Mouse (Mus musculus) right cerebral cortex, postnatal 10 days (tissue): ENCODE measurements around the gene Miox.

Experiments used
- DNase-seq, 2 experiments: peaks; one replicate each; pipeline ENCODE4 v3.0.0; 2021; ENCODE audit warnings: low spot score in 2 of 2

Gene Miox

GRCm38 (mm10) chr15:89316146-89316545 is 18.1 kb upstream of the Miox start:
- peak in 1 of 2 experiments; percentile 23 for DNase-seq

- DNase-seq = no peak
Observed at GRCm38 (mm10) chr15:89321264-89321663, 12.9 kb upstream of the Miox start.

- DNase-seq = no peak
Observed at GRCm38 (mm10) chr15:89322670-89323522, 11.3 kb upstream of the Miox start, which contains the start of gene Adm2. TSS of gene Adm2 (plus strand) at chr15:89322720.

- no peak for DNase-seq
Observed at GRCm38 (mm10) chr15:89323656-89324055, 10.5 kb upstream of the Miox start.

GRCm38 (mm10) chr15:89326441-89326840 is 7.8 kb upstream of the Miox start:
- DNase-seq = no peak

- no peak for DNase-seq
Observed at GRCm38 (mm10) chr15:89334774-89335537, 758 bp downstream of the Miox start.

- no peak for DNase-seq
Observed at GRCm38 (mm10) chr15:89336422-89336821, 2.2 kb downstream of the Miox start.

GRCm38 (mm10) chr15:89339696-89340095 is 5.5 kb downstream of the Miox start:
- DNase-seq = no peak

- DNase-seq = no peak
Observed at GRCm38 (mm10) chr15:89340136-89340535, 5.9 kb downstream of the Miox start.

GRCm38 (mm10) chr15:89341678-89342077 is 7.5 kb downstream of the Miox start:
- no peak for DNase-seq

- no peak for DNase-seq
Observed at GRCm38 (mm10) chr15:89343325-89343724, 9.1 kb downstream of the Miox start.

- no peak for DNase-seq
Observed at GRCm38 (mm10) chr15:89350447-89350846, 16.2 kb downstream of the Miox start.

GRCm38 (mm10) chr15:89351302-89351701 is 17.1 kb downstream of the Miox start:
- DNase-seq = no peak

GRCm38 (mm10) chr15:89352054-89352453 is 17.9 kb downstream of the Miox start:
- no peak for DNase-seq

- DNase-seq = no peak
Observed at GRCm38 (mm10) chr15:89352795-89353194, 18.6 kb downstream of the Miox start.

GRCm38 (mm10) chr15:89353837-89354236 is 19.6 kb downstream of the Miox start:
- peak in 1 of 2 experiments; percentile 36 for DNase-seq

- DNase-seq = no peak
Observed at GRCm38 (mm10) chr15:89354455-89354854, 20.3 kb downstream of the Miox start.

GRCm38 (mm10) chr15:89355241-89356187 is 21.3 kb downstream of the Miox start, which contains the start of the genes Lmf2 and Ncaph2:
TSS of gene Lmf2 (minus strand) at chr15:89355659.
TSS of gene Ncaph2 (plus strand) at chr15:89355719.
- peak; percentile 96 for DNase-seq

- DNase-seq = peak; percentile 91 to 93
Observed at GRCm38 (mm10) chr15:89356372-89356771, 22.2 kb downstream of the Miox start.

- no peak for DNase-seq
Observed at GRCm38 (mm10) chr15:89358784-89359183, 24.6 kb downstream of the Miox start.

GRCm38 (mm10) chr15:89363051-89363450 is 28.9 kb downstream of the Miox start:
- DNase-seq = no peak
